Mouse (Mus musculus): ENCODE results near the gene Gm5617.
"Not testable (repeated sequence)": the region's sequence is repeated elsewhere in the genome, so short reads cannot be mapped to it uniquely, and the experiment has no call there.

Gene Gm5617

GRCm38 (mm10) chr9:48501192-48501591 is 6.0 kb downstream of the Gm5617 start:
- no peak for DNase-seq (ENCODE audit: low spot score)

- DNase-seq (ENCODE audit: low spot score): no peak
Observed at GRCm38 (mm10) chr9:48503001-48503400, 7.8 kb downstream of the Gm5617 start.

GRCm38 (mm10) chr9:48504741-48505365 is 9.6 kb downstream of the Gm5617 start:
- no peak for DNase-seq (ENCODE audit: low spot score)

GRCm38 (mm10) chr9:48510134-48510533 is 14.9 kb downstream of the Gm5617 start:
- DNase-seq (ENCODE audit: low spot score): no peak

- no peak for DNase-seq (ENCODE audit: low spot score)
Observed at GRCm38 (mm10) chr9:48515332-48515731, 20.1 kb downstream of the Gm5617 start.

GRCm38 (mm10) chr9:48516615-48517371 is 21.6 kb downstream of the Gm5617 start:
- no peak for DNase-seq (ENCODE audit: low spot score)

- DNase-seq (ENCODE audit: low spot score): no peak
Observed at GRCm38 (mm10) chr9:48517372-48518130, 22.3 kb downstream of the Gm5617 start.

GRCm38 (mm10) chr9:48520405-48520804 is 25.2 kb downstream of the Gm5617 start:
- not testable (repeated sequence) for DNase-seq (ENCODE audit: low spot score)

GRCm38 (mm10) chr9:48525566-48525965 is 30.3 kb downstream of the Gm5617 start:
- no peak for DNase-seq (ENCODE audit: low spot score)

- no peak for DNase-seq (ENCODE audit: low spot score)
Observed at GRCm38 (mm10) chr9:48526520-48526919, 31.3 kb downstream of the Gm5617 start.

GRCm38 (mm10) chr9:48531294-48531693 is 36.1 kb downstream of the Gm5617 start:
- no peak for DNase-seq (ENCODE audit: low spot score)

GRCm38 (mm10) chr9:48532203-48532602 is 37.0 kb downstream of the Gm5617 start:
- DNase-seq (ENCODE audit: low spot score): no peak

- no peak for DNase-seq (ENCODE audit: low spot score)
Observed at GRCm38 (mm10) chr9:48532730-48533129, 37.5 kb downstream of the Gm5617 start.

GRCm38 (mm10) chr9:48536414-48536813 is 41.2 kb downstream of the Gm5617 start:
- DNase-seq (ENCODE audit: low spot score): no peak

- not testable (repeated sequence) for DNase-seq (ENCODE audit: low spot score)
Observed at GRCm38 (mm10) chr9:48537616-48538015, 42.4 kb downstream of the Gm5617 start.

GRCm38 (mm10) chr9:48538044-48538645 is 42.9 kb downstream of the Gm5617 start:
- DNase-seq (ENCODE audit: low spot score): no peak

GRCm38 (mm10) chr9:48538688-48539087 is 43.4 kb downstream of the Gm5617 start:
- DNase-seq (ENCODE audit: low spot score): no peak

Measured in ovary, postnatal 14 days (tissue).